Mouse (Mus musculus) limb, embryonic 11.5 days (tissue): ENCODE measurements around the gene Pfn1. TPM values are rescaled to one million over a fixed set of nuclear protein-coding genes. Genes with fewer than 3 reads are reported as not detected.

Source experiments
- ATAC-seq: fragments of 200-750 bp; cut with Nextera tagmentation; 2 replicates; pipeline ENCODE4 v1.8.0; 2017; ENCODE audit warnings: low read depth; ENCODE audit not compliant: insufficient number of reproducible peaks, low FRiP score, low TSS enrichment
- DNase-seq: peaks from one replicate; pipeline ENCODE4 v3.0.0-alpha.2; 2015; ENCODE audit warnings: low spot score
- H3K27ac ChIP-seq: fragments of 300-500 bp; sonication (generic); replicated peaks from 2 replicates; pipeline ENCODE4 v1.5.1; 2014; ENCODE audit warnings: low read depth, mild to moderate bottlenecking, low read length
- H3K27me3 ChIP-seq: fragments of 300-500 bp; sonication (generic); 2 replicates; pipeline ENCODE4 v1.6.1; 2014; ENCODE audit warnings: mild to moderate bottlenecking, low read length, mixed read lengths; ENCODE audit not compliant: control insufficient read depth, insufficient read depth
- H3K36me3 ChIP-seq: fragments of 300-500 bp; sonication (generic); 2 replicates; pipeline ENCODE4 v1.6.1; 2014; ENCODE audit warnings: mild to moderate bottlenecking, low read length, moderate library complexity, mixed read lengths; ENCODE audit not compliant: control insufficient read depth, insufficient read depth
- H3K4me1 ChIP-seq: fragments of 300-500 bp; sonication (generic); 2 replicates; pipeline ENCODE4 v1.6.1; 2014; ENCODE audit warnings: low read length, mixed read lengths; ENCODE audit not compliant: control insufficient read depth, insufficient read depth
- H3K4me2 ChIP-seq: fragments of 300-500 bp; sonication (generic); 2 replicates; pipeline ENCODE4 v1.6.1; 2014; ENCODE audit warnings: low read depth, mild to moderate bottlenecking, moderate library complexity; ENCODE audit not compliant: severe bottlenecking
- H3K4me3 ChIP-seq: fragments of 300-500 bp; sonication (generic); 2 replicates; pipeline ENCODE4 v1.5.1; 2014; ENCODE audit warnings: low read depth, low read length
- H3K9ac ChIP-seq: fragments of 300-500 bp; sonication (generic); 2 replicates; pipeline ENCODE4 v1.6.1; 2014; ENCODE audit warnings: mild to moderate bottlenecking, low read length
- H3K9me3 ChIP-seq: fragments of 300-500 bp; sonication (generic); 2 replicates; pipeline ENCODE4 v1.6.1; 2016; ENCODE audit warnings: low read length; ENCODE audit not compliant: control insufficient read depth
- WGBS: fragments of 180-500 bp; shearing (Covaris S2); extraction: QIAGEN DNeasy Blood & Tissue Kit; methylation state at CpG from one replicate; pipeline ENCODE4 v1.1.7; 2014; 5-methylcytosine and 5-hydroxymethylcytosine counted together
- polyA plus RNA-seq: library from polyadenylated mRNA; unstranded; fragments of >200 nt; fragmentation: Nextera tagmentation; extraction: Ambion mirVana; gene quantifications from 2 replicates; pipeline ENCODE4 v1.2.1, GENCODE M21; 2014

Pfn1 gene
- polyA plus RNA-seq, 1 experiment from 2014 or later: 2,092 TPM

DNA sequence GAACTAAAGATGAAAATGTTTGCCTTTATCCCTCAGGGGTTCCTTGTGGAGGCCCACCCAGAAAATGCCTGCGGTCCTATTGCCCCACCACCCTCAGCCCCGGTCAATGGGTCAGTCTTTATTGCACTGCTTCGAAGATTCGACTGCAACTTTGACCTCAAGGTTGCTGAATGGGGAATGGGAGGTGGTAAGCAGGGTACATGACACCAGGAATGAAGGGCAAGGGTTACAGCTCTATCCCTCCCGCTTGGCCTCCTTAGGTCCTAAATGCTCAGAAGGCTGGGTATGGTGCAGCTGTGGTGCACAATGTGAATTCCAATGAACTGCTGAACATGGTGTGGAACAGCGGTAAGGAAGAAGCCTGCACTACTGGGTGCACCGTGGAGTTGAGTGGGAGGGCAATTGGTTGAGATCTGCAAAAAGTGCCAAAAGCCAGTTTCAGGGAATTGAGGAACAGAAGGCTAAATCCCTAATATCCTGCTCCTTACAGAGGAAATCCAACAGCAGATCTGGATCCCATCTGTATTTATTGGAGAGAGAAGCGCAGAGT lies 5.2 kb downstream of the Pfn1 start:
- Histone ChIP-seq H3K9ac (no peak overlapping the region; the same call in 1 of the 2 replicates), H3K9me3 (no peaks in the 10 kb centered on the region), H3K27me3 (no peaks in the 10 kb centered on the region), H3K4me1 (peaks cover 32% of the 10 kb centered on the region), H3K27ac (no peak overlapping the region), H3K36me3 (peaks cover 36% of the 10 kb centered on the region), H3K4me2 (peak overlapping the region; percentile 90; the same call in 1 of the 2 replicates), H3K4me3 (no peak overlapping the region)
- ATAC-seq: no peak
- WGBS: 80% methylated on average over 8 of the region's 8 CpGs
- no peak for DNase-seq

DNA sequence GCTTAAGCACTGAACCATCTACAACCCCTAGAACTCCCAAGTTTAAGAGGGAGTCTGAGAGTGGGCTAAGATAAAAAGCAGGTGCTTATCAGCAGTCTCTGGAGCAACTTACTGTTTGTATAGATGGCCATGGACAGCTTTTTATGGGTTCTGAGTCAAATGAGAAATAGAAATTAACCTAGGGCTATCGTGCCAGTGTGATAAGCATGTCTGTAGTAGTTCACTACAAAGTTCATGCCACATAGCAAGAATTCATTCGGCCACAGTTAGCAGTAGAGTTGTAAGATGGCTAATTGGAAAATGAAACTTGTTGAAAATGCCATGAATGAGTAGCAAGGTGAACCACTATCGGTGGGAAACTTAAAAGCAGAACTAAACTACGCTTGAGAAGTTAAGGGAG lies 5.9 kb downstream of the Pfn1 start:
- Histone ChIP-seq H3K9ac (peak overlapping the region; percentile 68), H3K4me1 (peaks cover 32% of the 10 kb centered on the region), H3K27me3 (no peaks in the 10 kb centered on the region), H3K9me3 (no peaks in the 10 kb centered on the region), H3K4me2 (peak overlapping the region; percentile 90), H3K4me3 (peak overlapping the region; percentile 58), H3K36me3 (peaks cover 38% of the 10 kb centered on the region), H3K27ac (no peak overlapping the region)
- ATAC-seq (no peak), DNase-seq (no peak)
- 86% methylated on average over 4 of the region's 4 CpGs for WGBS

DNA sequence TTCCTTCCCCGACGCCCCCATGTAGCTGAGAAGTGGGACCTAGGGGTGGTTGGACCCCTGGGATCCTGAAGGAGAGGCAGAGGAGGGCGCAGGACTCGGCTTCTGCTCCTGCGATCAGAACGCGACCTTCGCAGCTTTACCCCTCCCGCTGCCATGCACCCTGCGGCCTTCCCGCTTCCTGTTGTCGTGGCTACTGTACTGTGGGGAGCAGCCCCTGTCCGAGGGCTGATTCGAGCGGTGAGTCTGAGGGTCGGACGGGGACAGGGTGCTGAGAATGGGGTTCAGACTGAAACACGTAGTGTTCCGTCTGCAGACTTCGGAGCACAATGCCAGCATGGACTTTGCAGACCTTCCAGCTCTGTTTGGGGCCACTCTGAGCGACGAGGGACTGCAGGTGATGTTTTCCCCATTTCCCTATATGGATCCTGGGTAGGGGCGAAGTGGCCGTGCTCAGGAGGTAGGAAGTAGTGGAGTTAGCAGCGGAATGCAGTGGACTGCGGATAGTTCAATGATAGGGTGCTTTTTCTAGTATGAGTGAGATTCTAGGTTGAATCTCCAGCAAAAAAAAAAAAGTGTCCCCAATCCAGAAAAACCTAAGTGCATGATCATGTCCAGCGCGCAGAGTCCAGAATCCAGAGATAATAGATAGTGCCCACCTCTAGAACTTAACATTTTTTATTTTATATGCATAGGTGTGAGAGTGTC lies 6.6 kb downstream of the Pfn1 start:
- peak overlapping the region; percentile 58 for H3K4me3 ChIP-seq
- no peaks in the 10 kb centered on the region for H3K9me3 ChIP-seq
- WGBS: 3% methylated on average over 28 of the region's 28 CpGs
- H3K36me3 ChIP-seq: peaks cover 38% of the 10 kb centered on the region
- H3K27ac ChIP-seq: peak overlapping the region; percentile 86
- H3K9ac ChIP-seq: peak overlapping the region; percentile 68
- peaks cover 32% of the 10 kb centered on the region for H3K4me1 ChIP-seq
- ATAC-seq (no peak), DNase-seq (peak; percentile 57)
- peak overlapping the region; percentile 90 for H3K4me2 ChIP-seq
- no peaks in the 10 kb centered on the region for H3K27me3 ChIP-seq

DNA sequence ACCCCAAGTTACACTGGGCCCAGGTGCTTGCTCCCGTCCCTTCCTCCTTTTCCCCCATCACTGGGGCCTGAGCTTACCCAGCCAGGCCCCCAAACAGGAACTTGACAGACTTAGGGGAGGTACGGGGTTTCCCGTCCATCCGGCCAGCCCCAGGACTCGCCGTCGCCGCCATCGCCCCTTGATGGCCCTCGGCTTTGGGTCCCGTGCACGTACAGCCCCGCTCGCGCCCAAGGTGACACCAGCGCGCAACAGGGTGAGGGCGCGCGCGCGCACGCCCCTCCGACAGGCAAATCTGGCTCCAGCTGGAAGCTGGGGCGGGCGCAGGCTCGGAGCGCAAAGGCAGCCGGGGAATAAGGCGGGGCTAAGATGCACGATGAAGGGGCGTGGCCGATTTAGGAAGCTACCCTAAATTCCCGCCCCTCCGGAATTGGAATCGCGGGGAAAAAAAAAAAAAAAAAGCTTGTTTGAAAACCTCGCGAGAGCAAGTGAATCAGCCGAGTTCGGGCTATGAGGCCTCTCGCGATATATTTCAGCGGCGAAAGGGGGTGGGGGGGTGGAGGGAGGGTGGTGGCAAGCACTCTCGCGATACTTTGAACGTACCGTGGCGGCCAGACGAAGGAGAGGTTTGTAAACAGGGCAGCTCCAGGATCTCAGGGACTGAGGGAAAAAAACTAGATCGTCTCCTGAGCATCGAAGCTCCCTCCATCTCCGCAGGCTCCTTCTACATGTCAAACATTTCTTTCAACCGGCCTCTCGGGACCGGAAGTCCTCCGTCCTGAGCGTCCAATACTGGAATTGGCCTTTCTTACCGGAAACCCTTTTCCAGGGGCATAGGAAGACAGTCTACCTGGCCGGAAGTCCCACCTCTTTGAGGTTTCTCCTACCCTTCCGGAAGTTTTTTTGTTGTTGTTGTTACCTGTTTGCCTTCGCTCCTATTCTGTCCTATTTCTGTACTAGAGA lies 7.5 kb downstream of the Pfn1 start, which contains the start of the genes Rnf167 and Slc25a11:
Gene Rnf167 (plus strand): TSS at position 545 of the 960 bp plus-strand sequence.
Gene Slc25a11 (minus strand): TSS at position 789 of the 960 bp plus-strand sequence.
- peaks cover 27% of the 10 kb centered on the region for H3K4me1 ChIP-seq
- 0% methylated on average over 63 of the region's 63 CpGs for WGBS
- H3K27me3 ChIP-seq: no peaks in the 10 kb centered on the region
- H3K4me3 ChIP-seq: peak within 1 kb of the TSS; percentile 58
- peak within 1 kb of the TSS; percentile 86 for H3K27ac ChIP-seq
- no peaks in the 10 kb centered on the region for H3K9me3 ChIP-seq
- peak; percentile 88 for ATAC-seq
- H3K9ac ChIP-seq: peak within 1 kb of the TSS; percentile 83
- peaks cover 32% of the 10 kb centered on the region for H3K36me3 ChIP-seq
- peak within 1 kb of the TSS; percentile 90 for H3K4me2 ChIP-seq
- DNase-seq: peak; percentile 98

- H3K4me3 ChIP-seq: peak overlapping the region; percentile 58
- H3K36me3 ChIP-seq: peaks cover 27% of the 10 kb centered on the region
- peak overlapping the region; percentile 86 for H3K27ac ChIP-seq
- no peak for ATAC-seq
- DNase-seq: no peak
- H3K4me2 ChIP-seq: peak overlapping the region; percentile 58
- peak overlapping the region; percentile 83 for H3K9ac ChIP-seq
- peaks cover 22% of the 10 kb centered on the region for H3K4me1 ChIP-seq
- no peaks in the 10 kb centered on the region for H3K9me3 ChIP-seq
- no peaks in the 10 kb centered on the region for H3K27me3 ChIP-seq
- WGBS: 22% methylated on average over 3 of the region's 3 CpGs
These were observed 8.2 kb downstream of the Pfn1 start for GRCm38 (mm10) chr11:70646259-70646555.

DNA sequence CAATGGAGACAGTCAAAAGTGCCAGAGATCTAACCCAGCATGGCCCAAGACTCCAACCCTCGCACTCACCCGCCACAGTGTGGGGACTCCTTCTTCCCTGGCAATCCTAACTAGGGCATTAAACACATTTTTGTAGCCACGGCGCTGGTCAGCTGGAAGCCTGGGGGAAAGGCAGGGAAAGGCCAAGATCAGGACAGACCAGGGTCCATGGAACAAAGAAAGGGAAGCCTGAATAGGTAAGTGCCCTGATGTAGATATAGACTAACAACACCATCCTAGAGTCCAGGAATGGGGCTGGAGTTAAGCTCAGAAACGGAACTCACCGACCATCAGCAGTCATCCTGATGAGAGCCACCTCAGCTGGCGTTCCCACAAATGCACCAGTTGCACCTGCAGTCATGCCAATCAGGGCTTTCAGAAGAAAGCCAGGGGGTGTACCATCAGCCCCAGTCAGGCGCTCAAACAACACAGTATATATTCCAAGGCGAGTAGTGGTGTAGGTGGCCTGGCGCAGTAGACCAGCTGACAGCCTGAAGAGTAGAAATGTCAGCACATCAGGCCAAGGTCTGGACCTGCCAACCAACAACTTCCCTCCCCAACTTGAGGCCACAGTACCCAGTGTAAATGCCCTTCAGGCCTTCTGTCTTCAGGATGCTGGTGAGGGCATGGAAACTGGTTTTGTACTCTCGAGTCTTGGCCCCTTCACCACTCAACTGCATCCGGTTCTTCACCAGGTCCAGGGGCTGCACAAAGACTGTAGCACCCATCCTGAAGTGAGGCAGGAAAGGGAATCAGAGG lies 8.8 kb downstream of the Pfn1 start:
- peak overlapping the region; percentile 58 for H3K4me3 ChIP-seq
- no peak for ATAC-seq
- peaks cover 18% of the 10 kb centered on the region for H3K4me1 ChIP-seq
- no peaks in the 10 kb centered on the region for H3K9me3 ChIP-seq
- no peak for DNase-seq
- H3K27me3 ChIP-seq: no peaks in the 10 kb centered on the region
- WGBS: 93% methylated on average over 12 of the region's 12 CpGs
- peaks cover 22% of the 10 kb centered on the region for H3K36me3 ChIP-seq
- H3K9ac ChIP-seq: peak overlapping the region; percentile 83
- H3K4me2 ChIP-seq: peak overlapping the region; percentile 58
- H3K27ac ChIP-seq: no peak overlapping the region

DNA sequence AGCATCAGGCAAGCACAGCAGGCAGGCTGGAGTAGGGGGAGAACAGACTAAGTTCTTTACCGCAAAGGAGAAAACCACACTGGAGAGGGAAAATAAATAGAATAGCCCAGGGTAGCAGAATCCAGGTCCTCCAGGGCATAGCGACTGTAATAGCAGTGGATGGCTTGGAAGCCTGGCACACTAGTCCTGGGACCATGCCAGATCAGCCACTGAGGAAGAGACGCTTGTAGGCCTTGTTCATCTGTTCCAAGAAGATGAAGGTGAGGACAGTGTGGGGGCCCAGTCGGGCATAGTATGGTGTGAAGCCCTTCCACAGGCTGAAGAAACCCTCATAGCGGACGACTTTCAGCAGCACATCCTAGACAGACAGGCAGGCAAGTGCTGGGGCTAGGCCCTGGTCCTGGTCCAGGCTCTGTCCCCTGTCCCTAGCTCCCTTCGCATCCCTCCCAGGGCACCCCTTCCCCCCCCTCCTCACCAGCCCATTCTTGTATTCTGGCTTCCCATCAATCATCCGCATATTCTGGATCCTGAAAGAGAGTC lies 9.8 kb downstream of the Pfn1 start:
- H3K9me3 ChIP-seq: no peaks in the 10 kb centered on the region
- no peak overlapping the region for H3K4me3 ChIP-seq
- DNase-seq (no peak), ATAC-seq (no peak)
- H3K27me3 ChIP-seq: no peaks in the 10 kb centered on the region
- peaks cover 20% of the 10 kb centered on the region for H3K36me3 ChIP-seq
- peaks cover 18% of the 10 kb centered on the region for H3K4me1 ChIP-seq
- WGBS: 97% methylated on average over 8 of the region's 8 CpGs
- no peak overlapping the region for H3K9ac ChIP-seq
- no peak overlapping the region for H3K4me2 ChIP-seq
- H3K27ac ChIP-seq: no peak overlapping the region
